Mouse (Mus musculus) intestine, embryonic 15.5 days (tissue): ENCODE data around the gene Mmgt2. TPM values are rescaled to one million over a fixed set of nuclear protein-coding genes. Genes with fewer than 3 reads are reported as not detected.

Experiments used
- ATAC-seq: fragments of 200-750 bp; cut with Nextera tagmentation; 2 replicates; pipeline ENCODE4 v1.8.0; 2017; ENCODE audit warnings: moderate TSS enrichment, moderate library complexity
- H3K27ac ChIP-seq: fragments of 300-500 bp; sonication (generic); 2 replicates; pipeline ENCODE4 v1.5.1; 2015; ENCODE audit warnings: mild to moderate bottlenecking, inconsistent platforms
- H3K27me3 ChIP-seq: fragments of 300-500 bp; sonication (generic); replicated peaks from 2 replicates; pipeline ENCODE4 v1.6.1; 2015; ENCODE audit warnings: inconsistent platforms
- H3K36me3 ChIP-seq: fragments of 300-500 bp; sonication (generic); 2 replicates; pipeline ENCODE4 v1.6.1; 2015; ENCODE audit warnings: inconsistent platforms
- H3K4me1 ChIP-seq: fragments of 300-500 bp; sonication (generic); replicated peaks from 2 replicates; pipeline ENCODE4 v1.6.1; 2015; ENCODE audit warnings: inconsistent platforms
- H3K4me2 ChIP-seq: fragments of 300-500 bp; sonication (generic); replicated peaks from 2 replicates; pipeline ENCODE4 v1.6.1; 2015; ENCODE audit warnings: mild to moderate bottlenecking, inconsistent platforms
- H3K4me3 ChIP-seq: fragments of 300-500 bp; sonication (generic); replicated peaks from 2 replicates; pipeline ENCODE4 v1.5.1; 2015; ENCODE audit warnings: inconsistent platforms
- H3K9ac ChIP-seq: fragments of 300-500 bp; sonication (generic); 2 replicates; pipeline ENCODE4 v1.6.1; 2015; ENCODE audit warnings: inconsistent platforms
- H3K9me3 ChIP-seq: fragments of 300-500 bp; sonication (generic); 2 replicates; pipeline ENCODE4 v1.6.1; 2016; ENCODE audit warnings: inconsistent platforms
- WGBS: fragments of 180-500 bp; shearing (Covaris S2); methylation state at CpG from one replicate; pipeline ENCODE4 v1.1.7; 2015; 5-methylcytosine and 5-hydroxymethylcytosine counted together
- polyA plus RNA-seq: library from polyadenylated mRNA; unstranded; fragments of >200 nt; fragmentation: Nextera tagmentation; extraction: Ambion mirVana; gene quantifications from 2 replicates; pipeline ENCODE4 v1.2.1, GENCODE M21; 2015

The Mmgt2 gene
- polyA plus RNA-seq, 1 experiment from 2014 or later: 71.8 TPM

DNA sequence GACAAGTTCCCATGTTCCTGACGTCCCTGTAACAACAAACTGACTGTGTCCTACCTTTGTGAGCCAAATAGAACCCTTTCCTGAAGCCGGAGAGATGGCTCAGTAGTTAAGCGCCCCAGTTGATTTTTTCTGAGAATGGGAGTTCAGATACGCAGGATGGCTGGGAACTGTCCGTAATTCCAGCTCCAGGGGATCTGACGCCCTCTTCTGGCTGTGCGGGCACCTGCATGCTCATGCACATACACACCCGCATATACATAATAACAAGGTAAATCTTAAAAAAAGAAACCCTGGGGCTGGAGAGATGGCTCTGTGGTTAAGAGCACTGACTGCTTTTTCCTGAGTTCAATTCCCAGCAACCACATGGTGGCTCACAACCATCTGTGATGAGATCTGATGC is 46.7 kb downstream of the Mmgt2 start:
- 92% methylated on average over 8 of the region's 8 CpGs for WGBS

GRCm38 (mm10) chr11:62699749-62700148 is 51.3 kb downstream of the Mmgt2 start:
- WGBS: 67% methylated on average over 4 of the region's 4 CpGs
- H3K9ac ChIP-seq: no peak overlapping the region
- no peak overlapping the region for H3K4me3 ChIP-seq
- H3K9me3 ChIP-seq: no peaks in the 10 kb centered on the region
- H3K4me1 ChIP-seq: no peaks in the 10 kb centered on the region
- H3K27me3 ChIP-seq: no peaks in the 10 kb centered on the region
- H3K36me3 ChIP-seq: no peaks in the 10 kb centered on the region
- no peak for ATAC-seq
- H3K27ac ChIP-seq: no peak overlapping the region
- H3K4me2 ChIP-seq: no peak overlapping the region

More for the DNA sequence above, 46.7 kb downstream of the Mmgt2 start:
- Histone ChIP-seq H3K27ac (no peak overlapping the region), H3K4me2 (no peak overlapping the region), H3K27me3 (no peaks in the 10 kb centered on the region), H3K9ac (no peak overlapping the region), H3K4me3 (no peak overlapping the region), H3K4me1 (no peaks in the 10 kb centered on the region), H3K9me3 (no peaks in the 10 kb centered on the region), H3K36me3 (no peaks in the 10 kb centered on the region)
- no peak for ATAC-seq

GRCm38 (mm10) chr11:62701218-62701617 is 52.8 kb downstream of the Mmgt2 start:
- Histone ChIP-seq H3K9ac (no peak overlapping the region), H3K4me3 (no peak overlapping the region), H3K27me3 (no peaks in the 10 kb centered on the region), H3K27ac (no peak overlapping the region), H3K36me3 (no peaks in the 10 kb centered on the region), H3K4me1 (no peaks in the 10 kb centered on the region), H3K4me2 (no peak overlapping the region), H3K9me3 (no peaks in the 10 kb centered on the region)
- WGBS: 70% methylated on average over 1 of the region's 1 CpGs
- ATAC-seq: no peak

- no peak overlapping the region for H3K4me2 ChIP-seq
- H3K27ac ChIP-seq: no peak overlapping the region
- ATAC-seq: no peak
- H3K4me1 ChIP-seq: no peaks in the 10 kb centered on the region
- no peak overlapping the region for H3K9ac ChIP-seq
- H3K36me3 ChIP-seq: no peaks in the 10 kb centered on the region
- H3K4me3 ChIP-seq: no peak overlapping the region
- WGBS: 90% methylated on average over 2 of the region's 2 CpGs
- H3K9me3 ChIP-seq: no peaks in the 10 kb centered on the region
- H3K27me3 ChIP-seq: no peaks in the 10 kb centered on the region
Measured at GRCm38 (mm10) chr11:62706141-62706540, 57.7 kb downstream of the Mmgt2 start.

DNA sequence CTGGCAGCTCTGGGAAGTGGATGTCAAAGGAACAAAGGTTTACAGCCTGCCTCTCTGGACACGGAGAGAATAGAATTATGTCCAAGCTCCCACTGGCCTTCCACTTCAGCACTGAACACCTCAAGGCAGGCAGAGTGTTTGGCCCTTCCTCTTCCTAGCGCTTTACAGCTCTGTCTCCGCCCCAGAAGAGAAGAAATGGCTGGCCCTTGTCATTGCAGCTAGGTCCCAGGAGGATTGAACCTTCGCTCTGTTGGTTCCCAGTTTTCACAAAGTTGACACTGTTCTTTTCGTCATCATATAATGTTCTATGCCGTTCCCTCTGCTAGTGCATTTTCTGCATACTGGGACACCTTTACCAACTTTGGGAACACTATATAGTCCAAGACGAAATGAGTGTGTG is 59.8 kb downstream of the Mmgt2 start:
- Histone ChIP-seq H3K36me3 (no peaks in the 10 kb centered on the region), H3K27ac (no peak overlapping the region), H3K9ac (no peak overlapping the region), H3K4me3 (no peak overlapping the region), H3K4me2 (no peak overlapping the region), H3K4me1 (no peaks in the 10 kb centered on the region), H3K9me3 (no peaks in the 10 kb centered on the region), H3K27me3 (no peaks in the 10 kb centered on the region)
- WGBS: 73% methylated on average over 7 of the region's 7 CpGs
- ATAC-seq: no peak

DNA sequence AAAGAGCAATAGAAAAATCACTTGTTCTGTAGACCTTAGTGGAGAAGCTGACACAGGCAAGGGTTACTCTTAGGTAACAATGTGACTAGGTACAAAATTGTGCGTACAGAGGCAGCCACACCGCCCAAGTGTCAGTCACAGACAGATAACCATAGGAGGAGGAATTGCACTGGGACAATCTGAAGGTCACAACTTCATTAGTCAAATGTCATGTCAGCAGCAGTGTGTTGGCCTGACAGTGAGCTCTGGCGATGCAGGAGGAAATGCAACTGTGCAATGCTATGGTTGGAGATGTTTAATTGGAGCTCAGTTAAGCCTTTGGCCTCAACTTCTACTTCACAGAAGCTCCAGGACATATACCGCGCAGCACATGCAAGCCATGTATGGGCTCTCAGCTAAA is 62.2 kb downstream of the Mmgt2 start:
- ATAC-seq: no peak
- H3K27me3 ChIP-seq: no peaks in the 10 kb centered on the region
- no peak overlapping the region for H3K9ac ChIP-seq
- WGBS: 81% methylated on average over 5 of the region's 5 CpGs
- no peak overlapping the region for H3K27ac ChIP-seq
- no peaks in the 10 kb centered on the region for H3K9me3 ChIP-seq
- no peak overlapping the region for H3K4me3 ChIP-seq
- no peaks in the 10 kb centered on the region for H3K4me1 ChIP-seq
- no peaks in the 10 kb centered on the region for H3K36me3 ChIP-seq
- no peak overlapping the region for H3K4me2 ChIP-seq

Other genes with a start within 250 kb of the Mmgt2 start
- 11.6 and 11.8 TPM in 2 replicates for gene Pigl, start 190.2 kb upstream of the Mmgt2 start, polyA plus RNA-seq
- 134 and 141 TPM in 2 replicates for gene Ncor1, start 190.1 kb upstream of the Mmgt2 start, polyA plus RNA-seq
- gene Cenpv, start 109.4 kb upstream of the Mmgt2 start, polyA plus RNA-seq: 35.6 and 44.9 TPM in 2 replicates
- 2,561 and 2,687 TPM in 2 replicates for gene Ubb, start 97.5 kb upstream of the Mmgt2 start, polyA plus RNA-seq
- gene Trpv2, start 74.2 kb upstream of the Mmgt2 start, polyA plus RNA-seq: 10.0 and 10.7 TPM in 2 replicates
- 17.3 and 20.9 TPM in 2 replicates for gene Lrrc75a, start 141 bp upstream of the Mmgt2 start, polyA plus RNA-seq
- gene Zfp287, start 83.2 kb downstream of the Mmgt2 start, polyA plus RNA-seq: 5.4 and 5.6 TPM in 2 replicates
- not detected in 2 replicates for gene Gm10428, start 104.4 kb downstream of the Mmgt2 start, polyA plus RNA-seq
- gene Zfp286, start 140.8 kb downstream of the Mmgt2 start, polyA plus RNA-seq: 13.1 and 13.5 TPM in 2 replicates
- gene Trim16, start 171.6 kb downstream of the Mmgt2 start, polyA plus RNA-seq: 11.1 and 11.3 TPM in 2 replicates
- gene Fbxw10, start 198.4 kb downstream of the Mmgt2 start, polyA plus RNA-seq: 0.14 and 0.27 TPM in 2 replicates
- gene Tvp23b, start 230.8 kb downstream of the Mmgt2 start, polyA plus RNA-seq: 79.6 and 82.3 TPM in 2 replicates